Mouse (Mus musculus) forebrain, embryonic 15.5 days (tissue): ENCODE results near the gene Akap13. TPM values are rescaled to one million over a fixed set of nuclear protein-coding genes. Genes with fewer than 3 reads are reported as not detected.
A peak's percentile ranks its signal among the peaks of the same experiment; 100 is the strongest.

Experiments used
- ATAC-seq: fragments of 200-750 bp; cut with Nextera tagmentation; replicated peaks from 2 replicates; pipeline ENCODE4 v1.8.0; 2017; ENCODE audit warnings: mild to moderate bottlenecking, moderate TSS enrichment, moderate library complexity
- H3K27ac ChIP-seq: fragments of 300-500 bp; sonication (generic); replicated peaks from 2 replicates; pipeline ENCODE4 v1.5.1; 2015; ENCODE audit warnings: mild to moderate bottlenecking, inconsistent platforms
- H3K27me3 ChIP-seq: fragments of 300-500 bp; sonication (generic); 2 replicates; pipeline ENCODE4 v1.6.1; 2015; ENCODE audit warnings: inconsistent platforms
- H3K36me3 ChIP-seq: fragments of 300-500 bp; sonication (generic); 2 replicates; pipeline ENCODE4 v1.6.1; 2015; ENCODE audit warnings: mild to moderate bottlenecking, inconsistent platforms
- H3K4me1 ChIP-seq: fragments of 300-500 bp; sonication (generic); 2 replicates; pipeline ENCODE4 v1.6.1; 2015; ENCODE audit warnings: inconsistent platforms
- H3K4me2 ChIP-seq: fragments of 300-500 bp; sonication (generic); replicated peaks from 2 replicates; pipeline ENCODE4 v1.6.1; 2015; ENCODE audit warnings: mild to moderate bottlenecking, inconsistent platforms
- H3K4me3 ChIP-seq: fragments of 300-500 bp; sonication (generic); 2 replicates; pipeline ENCODE4 v1.5.1; 2015; ENCODE audit warnings: mild to moderate bottlenecking, inconsistent platforms
- H3K9ac ChIP-seq: fragments of 300-500 bp; sonication (generic); replicated peaks from 2 replicates; pipeline ENCODE4 v1.6.1; 2015; ENCODE audit warnings: mild to moderate bottlenecking, inconsistent platforms
- H3K9me3 ChIP-seq: fragments of 300-500 bp; sonication (generic); 2 replicates; pipeline ENCODE4 v1.6.1; 2016; ENCODE audit warnings: inconsistent platforms
- WGBS: fragments of 180-500 bp; shearing (Covaris S2); methylation state at CpG from one replicate; pipeline ENCODE4 v1.1.7; 2015; ENCODE audit warnings: mixed read lengths; 5-methylcytosine and 5-hydroxymethylcytosine counted together
- polyA plus RNA-seq: library from polyadenylated mRNA; unstranded; fragments of >200 nt; fragmentation: Nextera tagmentation; extraction: Ambion mirVana; gene quantifications from 2 replicates; pipeline ENCODE4 v1.2.1, GENCODE M21; 2015

The Akap13 gene
- polyA plus RNA-seq, 1 experiment from 2014 or later: 13.3 TPM

DNA sequence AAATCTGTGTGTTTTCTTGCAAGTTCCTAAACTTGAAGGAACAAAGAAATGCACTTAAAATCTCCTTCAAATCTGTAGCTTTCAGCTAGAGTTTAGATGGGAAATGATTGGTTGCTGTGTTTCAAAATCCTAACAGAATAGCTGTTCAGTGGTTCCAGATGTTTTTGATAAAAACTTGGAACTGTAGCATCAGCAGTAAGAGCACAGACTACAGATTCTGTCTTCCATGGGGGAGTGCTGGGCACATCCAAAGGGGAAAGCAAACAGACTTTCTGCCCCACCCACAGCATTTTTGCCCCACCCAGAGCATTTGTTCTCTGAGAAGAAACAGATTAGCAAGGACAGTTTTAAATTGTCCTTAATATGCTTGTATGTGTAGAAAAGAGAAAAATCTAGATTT, 184.7 kb downstream of the Akap13 start:
- no peak overlapping the region for H3K4me2 ChIP-seq
- no peak for ATAC-seq
- no peak overlapping the region for H3K9ac ChIP-seq
- no peak overlapping the region for H3K4me3 ChIP-seq
- H3K9me3 ChIP-seq: no peaks in the 10 kb centered on the region
- no peaks in the 10 kb centered on the region for H3K27me3 ChIP-seq
- H3K27ac ChIP-seq: no peak overlapping the region
- H3K36me3 ChIP-seq: no peaks in the 10 kb centered on the region
- peaks cover 17% of the 10 kb centered on the region for H3K4me1 ChIP-seq

DNA sequence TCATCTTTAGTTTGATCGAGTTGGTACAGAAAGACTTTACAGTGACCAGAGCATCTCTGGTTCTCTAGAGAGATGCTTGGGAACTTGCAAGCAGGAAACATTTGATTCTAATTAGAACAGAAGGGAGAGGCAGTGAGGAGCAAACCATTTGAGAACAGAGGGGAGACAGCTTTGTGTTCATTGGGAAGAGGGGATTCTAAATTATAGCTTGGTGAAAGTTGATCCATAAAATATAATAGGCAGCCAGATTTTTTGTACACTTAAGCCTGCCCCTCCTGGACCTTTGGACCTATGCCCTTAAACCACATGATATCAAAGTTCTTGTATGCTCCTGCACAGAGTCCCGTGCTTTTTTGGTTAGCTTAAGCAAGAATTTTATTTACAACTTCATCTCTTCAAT, 185.3 kb downstream of the Akap13 start:
- Histone ChIP-seq H3K27me3 (no peaks in the 10 kb centered on the region), H3K9me3 (no peaks in the 10 kb centered on the region), H3K4me2 (no peak overlapping the region), H3K9ac (no peak overlapping the region), H3K27ac (no peak overlapping the region), H3K36me3 (no peaks in the 10 kb centered on the region), H3K4me3 (no peak overlapping the region), H3K4me1 (peaks cover 17% of the 10 kb centered on the region)
- ATAC-seq: no peak
- WGBS: 85% methylated on average over 2 of the region's 2 CpGs

DNA sequence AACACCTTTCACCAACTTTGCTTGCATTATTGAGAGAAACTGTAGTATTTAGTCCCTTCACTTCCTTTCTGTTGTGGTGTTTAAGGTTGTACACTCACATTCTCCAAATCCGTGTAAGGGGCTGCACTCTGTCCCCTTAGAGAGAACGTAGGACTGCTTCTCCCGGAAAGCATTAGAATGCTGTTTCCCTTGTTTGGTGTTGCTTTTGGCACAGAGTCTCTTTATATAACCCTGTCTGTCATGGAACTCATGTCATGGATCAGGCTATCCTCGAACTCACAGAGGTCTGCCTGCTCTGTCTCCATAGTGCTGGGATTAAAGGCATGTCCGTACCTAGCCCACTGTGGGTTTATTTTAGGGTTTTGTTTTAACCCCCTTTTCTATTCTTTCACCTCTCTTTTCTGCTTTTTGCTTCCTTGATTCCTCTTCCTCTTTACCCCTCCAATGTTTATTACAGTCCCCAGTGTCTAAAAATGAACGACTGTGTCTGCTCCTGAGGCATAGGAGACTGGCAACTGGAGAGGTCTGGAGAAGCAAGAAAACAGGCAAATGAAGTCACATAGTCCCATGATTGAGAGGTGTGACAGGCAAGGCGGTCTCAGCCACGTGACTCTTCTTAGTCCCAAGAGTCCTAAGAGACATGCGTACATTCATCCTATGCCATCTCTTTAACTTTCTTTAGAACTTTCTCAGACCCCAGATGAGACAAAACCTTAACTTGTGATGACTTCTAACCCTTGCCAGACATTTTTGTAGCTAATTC, 186.3 kb downstream of the Akap13 start:
- H3K4me1 ChIP-seq: peaks cover 17% of the 10 kb centered on the region
- WGBS: 56% methylated on average over 9 of the region's 9 CpGs
- H3K27me3 ChIP-seq: no peaks in the 10 kb centered on the region
- no peak overlapping the region; the same call in 1 of the 2 replicates for H3K27ac ChIP-seq
- no peak for ATAC-seq
- H3K9ac ChIP-seq: no peak overlapping the region
- no peaks in the 10 kb centered on the region for H3K36me3 ChIP-seq
- no peak overlapping the region for H3K4me3 ChIP-seq
- H3K9me3 ChIP-seq: no peaks in the 10 kb centered on the region
- H3K4me2 ChIP-seq: no peak overlapping the region

DNA sequence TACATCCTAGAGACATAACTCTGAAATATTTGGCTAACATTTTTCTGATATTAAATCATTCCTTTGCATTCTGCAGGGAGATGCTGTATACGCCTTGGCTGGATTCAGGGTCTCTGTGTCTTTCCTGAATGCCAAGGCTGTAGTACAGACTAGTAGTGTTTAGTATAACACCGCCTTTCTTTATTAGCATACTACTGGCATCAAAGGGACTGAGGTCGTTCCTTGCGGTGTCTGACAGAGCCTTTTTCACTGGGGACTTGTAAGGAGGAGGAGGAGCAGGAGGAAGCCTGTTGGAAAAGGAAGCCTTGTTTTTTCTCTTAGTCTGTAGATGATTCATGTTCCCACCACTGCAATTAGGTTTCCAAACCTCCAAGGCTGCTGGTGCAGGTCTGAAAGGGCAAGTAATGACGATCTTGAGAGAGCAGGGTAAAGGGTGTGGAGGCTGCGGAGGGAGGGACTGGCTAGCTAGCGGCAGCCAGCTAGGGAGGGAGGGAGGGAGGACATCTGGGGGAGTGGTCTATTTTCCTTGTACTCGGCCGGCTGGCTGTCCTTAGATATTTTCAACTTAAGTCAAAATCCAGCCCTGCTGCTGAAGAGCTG, 186.9 kb downstream of the Akap13 start:
- Histone ChIP-seq H3K9me3 (no peaks in the 10 kb centered on the region), H3K36me3 (no peaks in the 10 kb centered on the region), H3K27ac (0 out of 2 replicates have a peak overlapping the region, but pooled peaks have one; percentile 13), H3K4me3 (peak overlapping the region; percentile 33), H3K27me3 (no peaks in the 10 kb centered on the region), H3K4me1 (peaks cover 17% of the 10 kb centered on the region), H3K9ac (peak overlapping the region; percentile 10; the same call in 1 of the 2 replicates), H3K4me2 (peak overlapping the region; percentile 53)
- 4% methylated on average over 9 of the region's 9 CpGs for WGBS
- peak; percentile 82 for ATAC-seq

DNA sequence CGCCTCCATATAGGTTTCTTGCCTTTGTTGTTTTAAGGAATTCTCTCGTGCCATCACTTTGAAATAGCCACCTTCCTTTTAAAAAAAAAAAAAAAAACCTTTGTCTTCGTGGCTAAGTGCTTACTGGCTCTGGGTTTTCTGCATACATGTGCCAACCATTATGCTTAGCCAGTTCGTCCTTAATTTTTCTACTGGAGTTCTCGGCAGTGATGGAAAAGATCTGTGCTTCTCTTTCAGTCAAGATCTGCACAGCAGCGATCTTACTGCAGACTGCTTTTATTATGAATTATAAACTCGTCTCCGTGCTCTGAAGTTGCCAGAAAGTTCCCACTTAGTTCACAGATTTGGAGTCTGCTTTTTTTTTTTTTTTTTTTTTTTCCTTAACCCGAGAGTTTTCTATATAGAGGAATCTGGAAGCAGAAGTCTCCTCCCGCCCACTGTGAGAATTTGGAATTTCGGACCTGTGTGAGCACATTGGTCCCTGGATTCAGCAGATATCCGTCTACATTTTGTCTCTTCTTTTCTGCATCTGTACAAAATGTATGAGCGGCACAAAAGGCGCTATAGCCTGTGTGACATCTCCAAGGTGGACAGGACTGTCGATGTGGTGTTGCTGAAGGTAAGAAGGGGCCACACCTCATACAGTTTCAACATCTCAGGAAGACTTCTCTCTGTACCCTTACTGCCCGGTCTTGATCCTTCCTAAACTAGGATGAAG, 187.7 kb downstream of the Akap13 start:
- H3K27ac ChIP-seq: no peak overlapping the region
- H3K36me3 ChIP-seq: no peaks in the 10 kb centered on the region
- H3K9me3 ChIP-seq: no peaks in the 10 kb centered on the region
- H3K4me1 ChIP-seq: peaks cover 17% of the 10 kb centered on the region
- peak overlapping the region; percentile 33 for H3K4me3 ChIP-seq
- H3K9ac ChIP-seq: no peak overlapping the region
- no peak for ATAC-seq
- WGBS: 35% methylated on average over 16 of the region's 16 CpGs
- H3K4me2 ChIP-seq: peak overlapping the region; percentile 53
- H3K27me3 ChIP-seq: no peaks in the 10 kb centered on the region

DNA sequence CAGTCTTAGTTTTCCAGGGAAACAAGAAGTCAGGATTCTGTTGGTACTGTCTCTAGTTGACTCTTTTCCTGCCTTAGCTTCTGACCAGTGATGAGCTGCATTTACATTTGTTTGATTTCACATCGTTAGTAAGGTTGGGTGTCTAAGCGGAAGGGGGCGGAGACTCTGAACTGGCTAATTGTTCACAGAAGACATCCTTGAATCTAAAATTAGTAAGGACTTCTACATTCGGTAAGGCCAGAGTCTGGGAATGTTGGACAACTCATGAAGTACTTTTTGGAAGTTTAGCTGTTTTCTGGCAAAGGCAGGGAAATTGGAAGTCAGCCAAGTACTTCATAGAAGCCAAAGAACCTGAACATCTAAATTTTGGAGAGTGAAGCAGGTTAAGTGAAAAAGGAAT, 188.7 kb downstream of the Akap13 start:
- no peaks in the 10 kb centered on the region for H3K27me3 ChIP-seq
- H3K4me2 ChIP-seq: no peak overlapping the region
- H3K4me1 ChIP-seq: peaks cover 17% of the 10 kb centered on the region
- H3K9ac ChIP-seq: no peak overlapping the region
- H3K36me3 ChIP-seq: no peaks in the 10 kb centered on the region
- H3K27ac ChIP-seq: no peak overlapping the region
- H3K4me3 ChIP-seq: no peak overlapping the region
- 51% methylated on average over 4 of the region's 4 CpGs for WGBS
- H3K9me3 ChIP-seq: no peaks in the 10 kb centered on the region
- ATAC-seq: no peak

DNA sequence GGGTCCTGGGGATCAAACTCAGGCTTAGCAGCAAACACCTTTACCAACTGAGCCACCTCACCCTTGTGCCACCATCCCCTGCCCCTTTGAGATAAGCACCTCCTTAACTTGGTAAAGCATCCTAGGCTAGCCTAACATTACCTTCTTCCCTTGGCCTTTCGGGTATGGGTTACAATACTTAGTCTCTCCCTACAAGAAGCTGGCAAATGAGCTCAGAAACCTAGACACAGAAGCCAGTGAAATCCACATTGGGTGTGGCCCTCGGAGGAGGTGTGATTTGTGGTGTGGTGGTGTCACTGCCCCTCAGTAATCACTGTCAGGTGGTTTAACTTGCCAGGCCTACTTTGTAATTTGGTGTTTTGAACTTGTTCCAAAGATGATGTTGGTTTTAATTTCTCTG, 189.3 kb downstream of the Akap13 start:
- ATAC-seq: no peak
- no peaks in the 10 kb centered on the region for H3K9me3 ChIP-seq
- no peaks in the 10 kb centered on the region for H3K36me3 ChIP-seq
- no peak overlapping the region for H3K4me3 ChIP-seq
- H3K27ac ChIP-seq: no peak overlapping the region
- no peak overlapping the region for H3K4me2 ChIP-seq
- H3K9ac ChIP-seq: no peak overlapping the region
- WGBS: 95% methylated on average over 2 of the region's 2 CpGs
- H3K27me3 ChIP-seq: no peaks in the 10 kb centered on the region
- peaks cover 17% of the 10 kb centered on the region for H3K4me1 ChIP-seq

DNA sequence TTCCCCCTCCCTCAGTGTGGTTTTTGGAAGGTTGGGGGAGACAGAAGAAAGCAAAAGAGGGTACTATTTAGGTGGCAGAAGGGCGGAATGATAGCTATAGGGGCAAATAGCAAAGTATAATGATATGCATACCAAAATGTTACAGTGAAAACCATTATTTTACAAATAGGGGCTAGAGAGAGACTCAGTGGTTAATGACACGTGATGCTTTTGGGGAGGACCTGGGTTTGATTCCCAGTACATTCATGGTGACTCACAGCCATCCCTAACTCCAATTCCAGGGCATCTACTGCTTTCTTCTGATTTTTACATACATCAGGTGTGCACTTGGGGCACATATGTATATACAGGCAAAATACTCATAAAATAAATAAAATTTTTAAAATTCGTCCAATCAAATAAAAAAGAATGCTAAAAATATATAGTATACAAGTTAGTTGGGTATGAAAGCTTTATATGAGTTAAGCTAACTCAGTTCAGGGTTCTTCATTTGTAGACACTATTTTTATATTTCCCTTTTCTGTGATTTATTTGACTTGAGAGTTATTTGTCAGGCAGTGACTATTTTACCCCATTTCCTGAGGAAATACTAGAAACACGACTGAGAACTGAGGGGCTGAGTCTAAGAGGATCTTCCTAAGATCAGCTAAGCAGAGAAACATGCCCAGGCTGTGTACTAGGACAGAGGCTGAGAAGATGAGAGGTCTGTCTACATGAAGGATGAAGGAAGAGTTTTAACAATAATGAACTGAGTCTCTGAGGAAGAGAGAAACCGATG, 190.0 kb downstream of the Akap13 start:
- Histone ChIP-seq H3K27ac (no peak overlapping the region), H3K9me3 (no peaks in the 10 kb centered on the region), H3K27me3 (no peaks in the 10 kb centered on the region), H3K36me3 (no peaks in the 10 kb centered on the region), H3K9ac (no peak overlapping the region), H3K4me1 (peaks cover 17% of the 10 kb centered on the region), H3K4me3 (no peak overlapping the region), H3K4me2 (no peak overlapping the region)
- 90% methylated on average over 5 of the region's 5 CpGs for WGBS
- no peak for ATAC-seq

DNA sequence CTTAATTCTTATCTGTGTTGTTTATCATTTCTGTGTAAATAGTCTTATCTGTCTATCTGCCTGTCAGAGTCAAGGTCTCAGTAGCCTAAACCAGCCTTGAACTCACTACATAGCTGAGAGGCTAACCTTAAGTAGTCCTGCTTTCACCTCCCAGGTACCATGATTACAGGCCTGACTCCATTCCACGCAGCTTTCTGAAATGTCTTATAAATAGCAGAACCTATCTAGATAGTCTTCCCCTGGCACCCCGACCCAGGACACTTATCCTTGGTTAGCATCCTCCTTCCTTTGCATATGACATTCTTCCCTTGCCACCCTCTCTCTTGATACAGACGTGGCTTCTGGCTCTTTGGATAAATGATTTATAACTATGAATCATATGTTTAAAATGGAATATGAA, 192.7 kb downstream of the Akap13 start:
- 93% methylated on average over 3 of the region's 3 CpGs for WGBS
- Histone ChIP-seq H3K4me3 (no peak overlapping the region), H3K4me2 (no peak overlapping the region), H3K9me3 (no peaks in the 10 kb centered on the region), H3K27me3 (no peaks in the 10 kb centered on the region), H3K4me1 (peaks cover 8% of the 10 kb centered on the region), H3K36me3 (no peaks in the 10 kb centered on the region), H3K27ac (no peak overlapping the region), H3K9ac (no peak overlapping the region)
- ATAC-seq: no peak

DNA sequence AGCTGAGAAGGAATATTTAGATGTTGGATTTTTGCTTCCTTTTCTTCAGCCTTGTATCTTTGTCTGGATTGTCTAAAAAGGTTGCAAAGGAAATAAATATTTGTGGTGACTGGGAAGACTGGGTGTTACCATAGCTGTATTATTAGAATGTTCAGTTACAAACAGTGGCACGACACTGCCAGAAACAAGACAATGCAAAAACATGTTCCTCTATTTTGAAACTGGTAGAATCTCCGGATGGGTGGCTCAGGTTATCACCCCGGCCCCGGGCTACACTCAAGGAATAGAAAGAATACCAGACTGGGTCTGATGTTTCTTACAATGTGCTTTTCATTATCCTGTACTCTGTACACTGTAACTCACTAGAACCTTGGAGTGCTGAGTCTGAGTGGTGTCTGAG, 193.6 kb downstream of the Akap13 start:
- 94% methylated on average over 4 of the region's 4 CpGs for WGBS
- no peaks in the 10 kb centered on the region for H3K36me3 ChIP-seq
- H3K9me3 ChIP-seq: no peaks in the 10 kb centered on the region
- ATAC-seq: no peak
- no peak overlapping the region for H3K4me2 ChIP-seq
- peaks cover 2% of the 10 kb centered on the region; the same call in 1 of the 2 replicates for H3K4me1 ChIP-seq
- no peak overlapping the region for H3K9ac ChIP-seq
- H3K27me3 ChIP-seq: no peaks in the 10 kb centered on the region
- no peak overlapping the region for H3K4me3 ChIP-seq
- H3K27ac ChIP-seq: no peak overlapping the region

DNA sequence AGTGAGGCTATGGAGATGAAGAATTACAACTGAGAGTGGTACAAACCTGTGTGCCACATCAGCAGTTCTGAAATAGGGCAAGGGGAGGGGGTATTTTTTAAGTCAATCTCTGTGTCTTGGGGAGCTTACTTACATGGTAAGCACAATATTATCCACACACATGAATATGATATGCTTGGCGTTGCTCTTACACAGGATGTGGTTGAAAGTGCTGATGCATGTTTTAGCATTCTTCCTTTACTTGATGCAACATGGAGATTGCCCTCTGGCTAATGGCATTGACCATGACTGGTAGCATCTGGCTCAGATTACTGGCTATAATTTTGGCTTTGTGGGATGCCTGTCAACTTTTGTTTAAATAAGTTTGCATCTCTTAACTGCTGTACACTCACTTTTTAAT, 194.6 kb downstream of the Akap13 start:
- no peaks in the 10 kb centered on the region for H3K27me3 ChIP-seq
- no peak for ATAC-seq
- H3K36me3 ChIP-seq: no peaks in the 10 kb centered on the region
- H3K27ac ChIP-seq: no peak overlapping the region
- no peaks in the 10 kb centered on the region for H3K9me3 ChIP-seq
- WGBS: 89% methylated on average over 1 of the region's 1 CpGs
- no peak overlapping the region for H3K4me3 ChIP-seq
- no peak overlapping the region for H3K4me2 ChIP-seq
- no peak overlapping the region for H3K9ac ChIP-seq
- H3K4me1 ChIP-seq: no peaks in the 10 kb centered on the region; the same call in 1 of the 2 replicates
